Mouse (Mus musculus): ENCODE measurements around the gene Bag1. TPM values are rescaled to one million over a fixed set of nuclear protein-coding genes. Genes with fewer than 3 reads are reported as not detected.
A peak's percentile ranks its signal among the peaks of the same experiment; 100 is the strongest.

The Bag1 gene
- polyA plus RNA-seq, 1 experiment from 2014 or later = 181 TPM

GRCm38 (mm10) chr4:40908261-40908969 lies 39.7 kb downstream of the Bag1 start:
- no peaks in the 10 kb centered on the region for H3K36me3 ChIP-seq
- H3K27ac ChIP-seq = peak overlapping the region; percentile 39; the same call in 1 of the 2 replicates
- peaks cover 6% of the 10 kb centered on the region for H3K4me1 ChIP-seq (replicated peaks)
- H3K4me2 ChIP-seq = peak overlapping the region; percentile 46
- WGBS = 36% methylated on average over 20 of the region's 20 CpGs
- H3K4me3 ChIP-seq = no peak overlapping the region
- no peak for ATAC-seq (replicated peaks; ENCODE audit: insufficient number of reproducible peaks, insufficient read depth, low FRiP score, low read depth)
- H3K27me3 ChIP-seq = no peaks in the 10 kb centered on the region
- no peaks in the 10 kb centered on the region for H3K9me3 ChIP-seq (replicated peaks)
- peak overlapping the region; percentile 21 for H3K9ac ChIP-seq

GRCm38 (mm10) chr4:40906298-40906697 lies 41.8 kb downstream of the Bag1 start:
- Histone ChIP-seq H3K4me3 (no peak overlapping the region), H3K4me1 (replicated peaks) (peaks cover 6% of the 10 kb centered on the region), H3K27ac (no peak overlapping the region), H3K9me3 (replicated peaks) (no peaks in the 10 kb centered on the region), H3K9ac (no peak overlapping the region), H3K4me2 (no peak overlapping the region), H3K36me3 (no peaks in the 10 kb centered on the region), H3K27me3 (no peaks in the 10 kb centered on the region)
- no peak for ATAC-seq (replicated peaks; ENCODE audit: insufficient number of reproducible peaks, insufficient read depth, low FRiP score, low read depth)
- 30% methylated on average over 1 of the region's 1 CpGs for WGBS

- no peak overlapping the region for H3K27ac ChIP-seq
- no peaks in the 10 kb centered on the region for H3K36me3 ChIP-seq
- no peaks in the 10 kb centered on the region for H3K9me3 ChIP-seq (replicated peaks)
- no peak overlapping the region for H3K4me3 ChIP-seq
- no peak for ATAC-seq (replicated peaks; ENCODE audit: insufficient number of reproducible peaks, insufficient read depth, low FRiP score, low read depth)
- no peak overlapping the region for H3K4me2 ChIP-seq
- H3K27me3 ChIP-seq = no peaks in the 10 kb centered on the region
- no peaks in the 10 kb centered on the region for H3K4me1 ChIP-seq (replicated peaks)
- WGBS = 84% methylated on average over 4 of the region's 4 CpGs
- H3K9ac ChIP-seq = no peak overlapping the region
Measured at GRCm38 (mm10) chr4:40900612-40901011, 47.5 kb downstream of the Bag1 start.

GRCm38 (mm10) chr4:40900071-40900470 lies 48.0 kb downstream of the Bag1 start:
- H3K9ac ChIP-seq = no peak overlapping the region
- no peaks in the 10 kb centered on the region for H3K4me1 ChIP-seq (replicated peaks)
- H3K36me3 ChIP-seq = no peaks in the 10 kb centered on the region
- 86% methylated on average over 3 of the region's 3 CpGs for WGBS
- no peak overlapping the region for H3K4me2 ChIP-seq
- no peaks in the 10 kb centered on the region for H3K27me3 ChIP-seq
- H3K4me3 ChIP-seq = no peak overlapping the region
- no peak overlapping the region for H3K27ac ChIP-seq
- no peak for ATAC-seq (replicated peaks; ENCODE audit: insufficient number of reproducible peaks, insufficient read depth, low FRiP score, low read depth)
- H3K9me3 ChIP-seq (replicated peaks) = no peaks in the 10 kb centered on the region

GRCm38 (mm10) chr4:40899264-40899663 lies 48.8 kb downstream of the Bag1 start:
- H3K4me3 ChIP-seq = no peak overlapping the region
- no peaks in the 10 kb centered on the region for H3K4me1 ChIP-seq (replicated peaks)
- H3K36me3 ChIP-seq = no peaks in the 10 kb centered on the region
- H3K27me3 ChIP-seq = no peaks in the 10 kb centered on the region
- 61% methylated on average over 2 of the region's 2 CpGs for WGBS
- no peak overlapping the region for H3K27ac ChIP-seq
- ATAC-seq (replicated peaks; ENCODE audit: insufficient number of reproducible peaks, insufficient read depth, low FRiP score, low read depth) = no peak
- H3K4me2 ChIP-seq = no peak overlapping the region
- no peak overlapping the region for H3K9ac ChIP-seq
- H3K9me3 ChIP-seq (replicated peaks) = no peaks in the 10 kb centered on the region

- Histone ChIP-seq H3K4me3 (no peak overlapping the region), H3K4me2 (no peak overlapping the region), H3K9ac (no peak overlapping the region), H3K4me1 (replicated peaks) (no peaks in the 10 kb centered on the region), H3K36me3 (no peaks in the 10 kb centered on the region), H3K27me3 (no peaks in the 10 kb centered on the region), H3K9me3 (replicated peaks) (no peaks in the 10 kb centered on the region), H3K27ac (no peak overlapping the region)
- WGBS = 78% methylated on average over 6 of the region's 6 CpGs
- no peak for ATAC-seq (replicated peaks; ENCODE audit: insufficient number of reproducible peaks, insufficient read depth, low FRiP score, low read depth)
Measured at GRCm38 (mm10) chr4:40898476-40899044, 49.5 kb downstream of the Bag1 start.

- no peaks in the 10 kb centered on the region for H3K27me3 ChIP-seq
- no peak for ATAC-seq (replicated peaks; ENCODE audit: insufficient number of reproducible peaks, insufficient read depth, low FRiP score, low read depth)
- no peak overlapping the region for H3K9ac ChIP-seq
- no peaks in the 10 kb centered on the region for H3K4me1 ChIP-seq (replicated peaks)
- H3K4me2 ChIP-seq = no peak overlapping the region
- H3K9me3 ChIP-seq (replicated peaks) = no peaks in the 10 kb centered on the region
- H3K27ac ChIP-seq = no peak overlapping the region
- 93% methylated on average over 2 of the region's 2 CpGs for WGBS
- H3K4me3 ChIP-seq = no peak overlapping the region
- no peaks in the 10 kb centered on the region for H3K36me3 ChIP-seq
Measured at GRCm38 (mm10) chr4:40895646-40896045, 52.4 kb downstream of the Bag1 start.

- WGBS = 86% methylated on average over 3 of the region's 3 CpGs
- Histone ChIP-seq H3K4me2 (no peak overlapping the region), H3K9ac (no peak overlapping the region), H3K27ac (no peak overlapping the region), H3K27me3 (no peaks in the 10 kb centered on the region), H3K4me3 (no peak overlapping the region), H3K36me3 (no peaks in the 10 kb centered on the region), H3K9me3 (replicated peaks) (no peaks in the 10 kb centered on the region), H3K4me1 (replicated peaks) (no peaks in the 10 kb centered on the region)
- ATAC-seq (replicated peaks; ENCODE audit: insufficient number of reproducible peaks, insufficient read depth, low FRiP score, low read depth) = no peak
Measured at GRCm38 (mm10) chr4:40895118-40895517, 53.0 kb downstream of the Bag1 start.

- Histone ChIP-seq H3K9ac (no peak overlapping the region), H3K9me3 (replicated peaks) (no peaks in the 10 kb centered on the region), H3K4me1 (replicated peaks) (0 out of 2 replicates have a peak, but pooled peaks cover 4% of the 10 kb centered on the region), H3K27ac (no peak overlapping the region), H3K27me3 (no peaks in the 10 kb centered on the region), H3K4me3 (no peak overlapping the region), H3K36me3 (no peaks in the 10 kb centered on the region), H3K4me2 (no peak overlapping the region)
- 56% methylated on average over 5 of the region's 5 CpGs for WGBS
- ATAC-seq (replicated peaks; ENCODE audit: insufficient number of reproducible peaks, insufficient read depth, low FRiP score, low read depth) = no peak
Measured at GRCm38 (mm10) chr4:40891206-40891605, 56.9 kb downstream of the Bag1 start.

- H3K4me3 ChIP-seq = no peak overlapping the region
- no peak overlapping the region for H3K27ac ChIP-seq
- no peaks in the 10 kb centered on the region for H3K9me3 ChIP-seq (replicated peaks)
- no peak for ATAC-seq (replicated peaks; ENCODE audit: insufficient number of reproducible peaks, insufficient read depth, low FRiP score, low read depth)
- 70% methylated on average over 4 of the region's 4 CpGs for WGBS
- H3K4me1 ChIP-seq (replicated peaks) = 0 out of 2 replicates have a peak, but pooled peaks cover 4% of the 10 kb centered on the region
- H3K27me3 ChIP-seq = no peaks in the 10 kb centered on the region
- H3K9ac ChIP-seq = no peak overlapping the region
- H3K4me2 ChIP-seq = no peak overlapping the region
- no peaks in the 10 kb centered on the region for H3K36me3 ChIP-seq
Measured at GRCm38 (mm10) chr4:40889983-40890382, 58.1 kb downstream of the Bag1 start.

- no peak overlapping the region for H3K27ac ChIP-seq
Measured at GRCm38 (mm10) chr4:40889252-40889651, 58.8 kb downstream of the Bag1 start.

GRCm38 (mm10) chr4:40888839-40889238 lies 59.3 kb downstream of the Bag1 start:
- no peak overlapping the region for H3K4me2 ChIP-seq
- H3K9me3 ChIP-seq (replicated peaks) = no peaks in the 10 kb centered on the region
- no peak overlapping the region for H3K4me3 ChIP-seq
- 77% methylated on average over 11 of the region's 11 CpGs for WGBS
- no peak overlapping the region for H3K9ac ChIP-seq
- no peak for ATAC-seq (replicated peaks; ENCODE audit: insufficient number of reproducible peaks, insufficient read depth, low FRiP score, low read depth)
- H3K27me3 ChIP-seq = no peaks in the 10 kb centered on the region
- no peak overlapping the region for H3K27ac ChIP-seq
- no peaks in the 10 kb centered on the region for H3K36me3 ChIP-seq
- H3K4me1 ChIP-seq (replicated peaks) = 0 out of 2 replicates have a peak, but pooled peaks cover 4% of the 10 kb centered on the region

More at GRCm38 (mm10) chr4:40889252-40889651, 58.8 kb downstream of the Bag1 start:
- H3K36me3 ChIP-seq = no peaks in the 10 kb centered on the region
- H3K9ac ChIP-seq = no peak overlapping the region
- no peak for ATAC-seq (replicated peaks; ENCODE audit: insufficient number of reproducible peaks, insufficient read depth, low FRiP score, low read depth)
- H3K4me3 ChIP-seq = no peak overlapping the region
- H3K4me2 ChIP-seq = no peak overlapping the region
- H3K27me3 ChIP-seq = no peaks in the 10 kb centered on the region
- H3K9me3 ChIP-seq (replicated peaks) = no peaks in the 10 kb centered on the region
- WGBS = 32% methylated on average over 3 of the region's 3 CpGs
- 0 out of 2 replicates have a peak, but pooled peaks cover 4% of the 10 kb centered on the region for H3K4me1 ChIP-seq (replicated peaks)
